Mouse (Mus musculus): ENCODE results near the gene Cd3e. TPM values are rescaled to one million over a fixed set of nuclear protein-coding genes. Genes with fewer than 3 reads are reported as not detected.

The Cd3e gene
- polyA plus RNA-seq, 1 experiment from 2014 or later = not detected

- H3K27ac ChIP-seq = no peak overlapping the region
- H3K4me3 ChIP-seq = no peak overlapping the region
- peaks cover 92% of the 10 kb centered on the region for H3K36me3 ChIP-seq
- 90% methylated on average over 3 of the region's 3 CpGs for WGBS
- no peaks in the 10 kb centered on the region for H3K9me3 ChIP-seq
- no peak for DNase-seq (ENCODE audit: low spot score)
- H3K4me1 ChIP-seq (replicated peaks) = no peaks in the 10 kb centered on the region
- H3K27me3 ChIP-seq (ENCODE audit: insufficient read depth, poor library complexity, severe bottlenecking) = no peaks in the 10 kb centered on the region
These were observed 55.0 kb downstream of the Cd3e start for GRCm38 (mm10) chr9:44954432-44954831.

Other genes with a start within 250 kb of the Cd3e start
- 154 and 170 TPM in 2 replicates for gene Arcn1, start 241.8 kb downstream of the Cd3e start, polyA plus RNA-seq (2016; fragmentation: Nextera tagmentation; extraction: Ambion mirVana)
- 124 and 152 TPM in 2 replicates for gene Ift46, start 241.7 kb downstream of the Cd3e start, polyA plus RNA-seq (2016; fragmentation: Nextera tagmentation; extraction: Ambion mirVana)
- 2.6 and 3.2 TPM in 2 replicates for gene Tmem25, start 210.3 kb downstream of the Cd3e start, polyA plus RNA-seq (2016; fragmentation: Nextera tagmentation; extraction: Ambion mirVana)
- gene Ttc36, start 206.6 kb downstream of the Cd3e start, polyA plus RNA-seq (2016; fragmentation: Nextera tagmentation; extraction: Ambion mirVana) = 0.75 TPM in 1 of 2 replicates, not detected in the other
- gene Kmt2a, start 128.3 kb downstream of the Cd3e start, polyA plus RNA-seq (2016; fragmentation: Nextera tagmentation; extraction: Ambion mirVana) = 11.8 and 18.2 TPM in 2 replicates
- 599 and 650 TPM in 2 replicates for gene Atp5l, start 88.9 kb downstream of the Cd3e start, polyA plus RNA-seq (2016; fragmentation: Nextera tagmentation; extraction: Ambion mirVana)
- 22.7 and 25.0 TPM in 2 replicates for gene Ube4a, start 44.0 kb downstream of the Cd3e start, polyA plus RNA-seq (2016; fragmentation: Nextera tagmentation; extraction: Ambion mirVana)
- gene Cd3g, start 29.2 kb downstream of the Cd3e start, polyA plus RNA-seq (2016; fragmentation: Nextera tagmentation; extraction: Ambion mirVana) = 0.31 TPM in 1 of 2 replicates, not detected in the other
- gene Cd3d, start 27.8 kb downstream of the Cd3e start, polyA plus RNA-seq (2016; fragmentation: Nextera tagmentation; extraction: Ambion mirVana) = not detected in 2 replicates
- 2.8 and 4.3 TPM in 2 replicates for gene Mpzl2, start 30.2 kb upstream of the Cd3e start, polyA plus RNA-seq (2016; fragmentation: Nextera tagmentation; extraction: Ambion mirVana)
- 2.0 and 2.6 TPM in 2 replicates for gene Mpzl3, start 45.6 kb upstream of the Cd3e start, polyA plus RNA-seq (2016; fragmentation: Nextera tagmentation; extraction: Ambion mirVana)
- gene Jaml, start 69.6 kb upstream of the Cd3e start, polyA plus RNA-seq (2016; fragmentation: Nextera tagmentation; extraction: Ambion mirVana) = 0.38 and 0.60 TPM in 2 replicates
- 3.5 and 4.3 TPM in 2 replicates for gene Scn2b, start 108.2 kb upstream of the Cd3e start, polyA plus RNA-seq (2016; fragmentation: Nextera tagmentation; extraction: Ambion mirVana)
- 0.58 and 0.62 TPM in 2 replicates for gene Scn4b, start 128.8 kb upstream of the Cd3e start, polyA plus RNA-seq (2016; fragmentation: Nextera tagmentation; extraction: Ambion mirVana)
- not detected in 2 replicates for gene BC049352, start 172.4 kb upstream of the Cd3e start, polyA plus RNA-seq (2016; fragmentation: Nextera tagmentation; extraction: Ambion mirVana)
- 0.22 TPM in 1 of 2 replicates, not detected in the other for gene Tmprss4, start 194.5 kb upstream of the Cd3e start, polyA plus RNA-seq (2016; fragmentation: Nextera tagmentation; extraction: Ambion mirVana)

Data from hindbrain, embryonic 10.5 days (tissue).